Mouse (Mus musculus): ENCODE data around the gene Dcp1b.
A peak's percentile ranks its signal among the peaks of the same experiment; 100 is the strongest.

Dcp1b gene

DNA sequence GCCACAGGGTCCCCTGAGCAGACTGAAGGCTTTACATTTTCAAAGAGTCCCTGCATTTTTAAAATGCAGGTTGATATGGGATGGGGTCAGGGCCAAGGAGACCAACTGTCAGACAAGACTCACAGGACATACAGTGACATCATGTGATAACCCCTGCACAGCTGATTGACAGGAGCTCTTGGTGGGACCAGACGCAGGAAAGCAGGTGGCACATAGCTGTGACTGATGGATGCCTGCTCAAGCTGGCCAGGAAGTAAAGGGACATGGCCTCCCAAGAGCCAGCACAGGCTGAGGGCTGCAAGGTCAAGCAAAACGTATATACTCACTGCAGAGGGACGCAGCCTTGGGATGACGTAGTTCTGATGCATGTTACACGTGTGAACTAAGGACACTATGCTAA is 60.4 kb downstream of the Dcp1b start:
- DNase-seq: peak; percentile 2

DNA sequence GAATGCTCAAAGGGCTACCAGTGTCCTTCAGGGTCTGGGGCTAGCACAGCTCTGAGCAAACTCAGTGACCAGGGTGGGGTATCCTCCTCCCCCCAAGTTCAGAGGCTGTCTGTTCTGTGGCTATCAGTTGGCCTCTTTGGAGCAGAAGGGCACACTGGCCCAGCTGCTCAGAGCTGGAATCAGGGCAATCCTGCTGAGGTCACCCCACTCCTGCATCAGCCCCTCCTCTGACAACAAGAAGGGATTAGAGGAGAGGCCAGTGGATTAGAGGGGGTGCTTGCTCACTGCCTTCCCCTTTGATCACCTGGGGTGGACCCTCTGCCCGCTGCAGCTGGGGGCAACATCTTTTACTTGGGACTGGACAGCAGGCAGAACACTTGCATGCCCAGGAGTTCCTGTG is 61.2 kb downstream of the Dcp1b start, which contains the start of gene Cacna2d4:
Cacna2d4 (plus strand) TSS at position 286 of the 400 bp plus-strand sequence.
- DNase-seq: peak; percentile 21

DNA sequence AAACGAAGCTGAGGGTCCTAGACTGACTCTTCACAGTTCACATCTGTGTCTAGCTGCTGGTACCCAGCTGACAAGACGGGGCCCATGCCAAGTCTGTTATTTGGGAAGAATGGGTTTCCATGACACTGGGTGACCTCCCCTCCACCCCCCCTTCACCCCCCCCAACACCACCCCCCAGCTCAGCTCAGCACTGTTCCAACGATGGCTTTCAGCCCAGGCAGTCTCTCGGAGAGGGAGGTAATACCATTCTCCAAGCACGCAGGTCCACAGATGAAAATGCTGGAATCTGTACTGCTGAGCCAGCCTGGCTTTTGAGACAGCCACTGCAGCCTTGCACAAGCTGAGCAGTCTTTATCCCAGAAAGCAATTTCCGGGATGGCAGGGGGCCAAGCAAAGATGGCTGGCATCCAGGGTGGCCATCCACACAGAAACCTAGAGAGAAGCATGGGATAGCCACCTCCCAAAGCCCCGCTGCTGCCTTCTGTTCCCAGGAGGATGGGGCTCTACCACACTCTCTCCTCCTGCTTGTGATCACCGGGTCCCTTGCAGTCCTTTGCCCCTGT is 62.5 kb downstream of the Dcp1b start:
- peak; percentile 89 for DNase-seq

DNA sequence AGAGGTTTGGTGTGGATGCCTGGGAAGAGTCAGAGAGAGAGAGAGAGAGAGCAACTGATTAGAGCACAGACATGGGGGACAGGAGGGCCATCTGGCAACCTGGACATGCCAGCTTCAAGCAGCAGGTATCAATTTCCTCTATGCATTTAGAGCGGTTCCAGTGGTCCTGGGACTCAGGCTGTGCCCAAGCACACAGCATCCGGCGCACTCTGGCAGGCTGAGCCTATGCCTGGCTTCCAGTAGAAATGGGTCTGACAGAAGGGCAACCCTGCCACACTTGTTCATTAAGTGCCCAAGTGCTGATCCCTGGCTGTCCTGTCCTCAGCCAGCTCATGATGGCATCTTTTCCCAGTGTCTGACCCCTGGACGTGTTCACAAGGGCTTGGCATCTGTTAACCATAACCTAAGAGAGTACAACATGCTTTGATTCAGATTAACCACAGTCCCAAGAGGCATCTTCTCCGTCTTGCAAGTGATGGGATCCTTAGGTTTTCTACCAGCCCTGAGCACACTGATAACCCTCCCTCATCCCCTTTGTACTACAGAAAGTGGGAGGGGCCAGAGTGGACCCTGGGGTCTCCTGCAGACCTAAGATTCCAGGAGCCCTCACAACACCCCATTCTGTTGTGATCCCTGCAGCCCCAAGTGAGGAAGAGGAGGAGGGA is 64.4 kb downstream of the Dcp1b start:
- DNase-seq: peak; percentile 48

DNA sequence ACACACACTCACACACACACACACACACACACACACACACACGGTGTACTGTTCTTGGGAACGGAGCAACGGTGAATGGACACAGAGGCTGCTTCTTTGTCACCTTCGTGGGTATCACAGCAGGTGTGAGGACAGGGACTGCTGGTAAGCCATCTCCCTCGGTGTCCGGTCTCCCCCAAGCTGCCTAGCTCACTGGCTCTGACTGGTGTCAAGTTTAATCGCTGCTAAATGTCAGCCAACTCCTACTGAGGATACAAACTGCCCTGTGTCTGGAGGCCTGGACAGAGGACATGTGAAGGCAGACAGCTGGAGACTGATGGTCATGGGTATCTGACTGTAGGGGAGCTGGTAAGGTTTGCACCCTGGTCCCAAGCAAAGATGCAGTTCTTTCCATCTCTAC is 65.2 kb downstream of the Dcp1b start:
- peak; percentile 9 for DNase-seq

DNA sequence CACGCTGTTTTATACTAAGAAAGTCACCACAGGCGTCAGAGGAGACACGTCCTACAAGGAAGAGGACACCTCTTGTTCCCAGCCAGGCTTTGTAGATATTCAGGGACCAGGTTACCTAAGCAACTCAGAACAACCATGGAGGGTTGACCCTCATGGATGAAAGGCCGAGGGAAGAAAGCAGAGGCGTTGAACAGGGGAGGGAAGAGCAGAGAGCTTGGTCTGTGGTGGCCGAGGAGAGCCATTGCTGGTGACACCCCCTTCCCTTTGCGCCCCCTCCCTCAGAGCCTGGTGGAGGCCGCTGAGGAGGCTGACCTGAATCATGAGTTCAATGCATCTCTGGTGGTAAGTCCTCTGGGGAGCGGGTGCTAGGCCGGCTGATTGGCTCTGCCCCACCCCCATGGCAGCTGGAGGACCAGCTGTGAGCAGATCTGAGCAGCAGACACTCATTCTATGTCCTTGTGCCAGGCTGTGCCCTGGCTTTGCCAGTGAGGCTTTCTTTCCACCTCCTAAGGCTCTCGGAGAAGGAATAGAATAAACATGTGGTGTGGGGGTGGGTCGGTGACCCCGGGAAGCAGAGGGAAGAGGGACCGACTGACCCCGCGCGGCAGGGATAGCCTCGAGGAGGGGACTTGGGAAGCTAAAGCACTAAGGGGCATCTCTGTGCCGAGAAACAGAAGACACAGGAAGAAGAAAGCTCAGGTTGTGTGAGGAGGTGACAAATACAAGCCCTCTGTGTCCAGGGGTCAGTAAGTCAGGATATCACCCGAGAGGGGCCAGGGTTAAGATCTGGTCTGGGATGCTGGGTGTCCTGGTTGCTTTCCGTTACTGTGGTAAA is 66.0 kb downstream of the Dcp1b start:
- peak; percentile 7 for DNase-seq

DNA sequence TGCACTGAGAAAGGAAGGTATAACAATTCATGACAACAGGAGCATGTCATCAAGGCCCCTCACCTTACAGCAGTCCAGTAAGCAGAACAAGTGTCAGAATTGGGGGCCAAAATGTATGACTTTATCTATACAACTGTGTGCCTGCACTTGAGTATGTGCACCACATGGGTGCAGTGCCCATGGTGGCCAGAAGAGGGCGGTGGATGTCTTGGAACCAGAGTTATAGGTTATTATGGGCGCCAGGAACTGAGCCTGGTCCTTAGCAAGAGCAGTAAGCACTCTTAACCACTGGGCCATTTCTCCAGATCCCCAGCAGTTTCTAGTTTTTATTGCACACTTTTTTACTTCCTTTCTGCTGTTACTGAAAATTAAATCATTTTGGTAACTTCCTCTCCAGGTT is 71.0 kb downstream of the Dcp1b start:
- DNase-seq: no peak

DNA sequence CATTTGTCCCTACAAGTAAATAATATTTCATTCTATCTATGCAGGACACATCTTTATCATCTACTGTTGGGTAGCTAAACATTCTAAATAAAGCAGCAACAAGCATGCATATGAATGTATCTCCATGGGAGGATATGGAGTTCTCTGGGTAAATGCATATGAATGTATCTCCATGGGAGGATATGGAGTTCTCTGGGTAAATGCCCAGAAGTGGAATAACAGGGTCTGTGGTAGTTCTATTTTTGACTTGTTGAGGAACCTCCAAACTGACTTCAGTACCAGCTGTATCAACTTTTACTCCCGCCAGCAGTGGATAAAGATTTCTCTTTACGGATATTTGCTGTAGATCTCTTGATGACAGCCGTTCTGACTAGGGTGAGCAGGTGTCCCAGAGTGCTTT is 73.5 kb downstream of the Dcp1b start:
- DNase-seq: no peak

DNA sequence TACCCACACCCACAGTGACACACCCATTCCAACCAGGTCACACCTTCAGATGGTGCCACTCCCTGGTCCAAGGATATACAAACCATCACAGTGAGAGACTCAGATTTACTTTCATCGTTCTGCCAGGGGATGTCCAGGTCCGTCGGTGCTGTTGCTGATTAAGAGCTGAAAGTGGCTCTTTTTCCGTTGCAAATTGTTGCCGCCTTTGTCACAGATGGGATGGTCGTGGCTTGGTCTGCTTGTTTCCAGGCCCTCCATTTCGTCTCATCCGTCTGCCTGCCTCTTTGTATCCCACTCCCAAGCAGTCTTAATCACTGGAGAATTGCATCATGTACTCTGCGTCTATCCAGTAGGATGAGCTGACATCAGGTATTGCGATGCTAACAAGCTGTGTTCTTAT is 74.7 kb downstream of the Dcp1b start:
- DNase-seq: no peak

DNA sequence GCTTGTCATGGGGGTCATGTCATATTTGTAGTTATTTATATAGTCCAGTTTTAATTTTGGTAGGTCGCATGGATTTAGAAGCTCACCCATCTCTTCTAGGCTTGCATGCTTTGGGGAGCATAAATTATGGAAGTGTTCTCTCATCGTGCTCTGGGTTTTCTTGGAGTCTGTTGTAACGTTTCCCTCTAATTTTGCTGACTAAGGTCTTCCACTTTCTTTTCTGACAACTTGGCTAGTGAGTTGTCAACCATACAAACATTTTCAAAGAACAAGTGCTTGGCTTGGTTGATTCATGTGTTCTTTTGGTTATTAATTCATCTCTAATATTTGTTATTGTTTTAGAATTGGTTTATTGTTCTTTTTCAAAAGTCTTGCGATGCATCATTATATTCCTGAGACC is 76.7 kb downstream of the Dcp1b start:
- DNase-seq: no peak

Data from cerebellum, adult 9-11 months (tissue).